Mouse (Mus musculus): ENCODE results near the gene Tmem223.

DNA sequence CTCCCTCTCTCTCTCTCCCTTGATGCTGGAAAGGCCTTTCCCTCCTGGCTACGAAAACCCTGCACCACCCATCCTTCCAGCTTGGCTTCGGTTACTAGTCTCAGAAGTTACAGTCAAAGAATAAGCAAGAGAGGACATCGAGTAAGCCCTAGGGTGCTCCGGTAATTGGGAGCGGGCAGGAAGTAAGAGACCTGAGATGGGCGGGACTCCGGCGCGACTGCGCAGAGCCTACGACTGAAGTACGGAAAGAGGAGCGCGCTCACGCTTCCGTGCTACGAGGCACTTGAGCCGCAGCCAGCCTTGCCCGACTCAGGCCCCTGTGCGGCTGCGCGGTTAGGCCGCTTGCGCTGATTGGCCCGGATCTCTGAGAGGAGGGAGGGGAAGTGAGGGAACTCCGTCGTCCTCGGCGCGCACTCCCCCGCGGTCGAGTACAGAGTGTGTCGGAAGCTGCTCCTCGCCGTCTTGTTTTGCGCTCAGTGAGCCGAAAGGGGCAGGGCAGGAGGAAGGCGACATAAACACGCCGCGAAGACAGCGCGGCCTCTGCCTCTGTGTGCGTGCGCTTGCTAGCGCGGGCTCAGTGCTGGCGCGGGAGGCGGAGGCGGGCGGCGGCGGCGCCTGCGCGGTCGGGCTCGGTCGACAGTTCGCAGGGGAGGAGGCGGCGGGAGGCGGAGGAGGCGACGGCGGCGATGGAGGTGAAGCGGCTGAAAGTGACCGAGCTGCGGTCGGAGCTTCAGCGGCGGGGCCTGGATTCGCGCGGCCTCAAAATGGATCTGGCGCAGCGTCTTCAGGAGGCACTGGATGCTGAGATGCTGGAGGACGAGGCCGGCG is 49.0 kb downstream of the Tmem223 start, which contains the start of gene Hnrnpul2:
- TF ChIP-seq POLR2A (IDR thresholded peaks at IDR 0.05; ENCODE audit: borderline replicate concordance, control insufficient read depth, low read depth, low read length) (peak; percentile 99), CTCF (IDR thresholded peaks at IDR 0.05; ENCODE audit: control insufficient read depth, insufficient read depth, low read length) (0 out of 2 replicates have a peak, but pooled peaks have one; percentile 8)
